Mouse (Mus musculus) liver, postnatal 0 days (tissue): Measurements from ENCODE around the gene Clpp. TPM values are rescaled to one million over a fixed set of nuclear protein-coding genes. Genes with fewer than 3 reads are reported as not detected.

Source experiments
- ATAC-seq: fragments of 200-750 bp; cut with Nextera tagmentation; 2 replicates; pipeline ENCODE4 v1.8.0; 2017; ENCODE audit warnings: mild to moderate bottlenecking, moderate library complexity
- DNase-seq: peaks from one replicate; pipeline ENCODE4 v3.0.0-alpha.2; 2016
- H3K27ac ChIP-seq: fragments of 300-500 bp; sonication (generic); 2 replicates; pipeline ENCODE4 v1.5.1; 2014; ENCODE audit warnings: antibody characterized with exemption, moderate library complexity, mild to moderate bottlenecking, low read depth
- H3K27me3 ChIP-seq: fragments of 300-500 bp; sonication (generic); 2 replicates; pipeline ENCODE4 v1.6.1; 2014; ENCODE audit warnings: low read length, control low read depth, mixed read lengths; ENCODE audit not compliant: insufficient read depth
- H3K36me3 ChIP-seq: fragments of 300-500 bp; sonication (generic); replicated peaks from 2 replicates; pipeline ENCODE4 v1.6.1; 2014; ENCODE audit warnings: mild to moderate bottlenecking, control low read depth, low read length, moderate library complexity, mixed read lengths; ENCODE audit not compliant: insufficient read depth
- H3K4me1 ChIP-seq: fragments of 300-500 bp; sonication (generic); 2 replicates; pipeline ENCODE4 v1.6.1; 2014; ENCODE audit warnings: antibody characterized with exemption, mild to moderate bottlenecking, control low read depth; ENCODE audit not compliant: insufficient read depth
- H3K4me2 ChIP-seq: fragments of 300-500 bp; sonication (generic); 2 replicates; pipeline ENCODE4 v1.6.1; 2014; ENCODE audit warnings: low read depth, mild to moderate bottlenecking, low read length, moderate library complexity, mixed read lengths
- H3K4me3 ChIP-seq: fragments of 300-500 bp; sonication (generic); 2 replicates; pipeline ENCODE4 v1.5.1; 2014; ENCODE audit warnings: low read depth, low read length
- H3K9ac ChIP-seq: fragments of 300-500 bp; sonication (generic); replicated peaks from 2 replicates; pipeline ENCODE4 v1.6.1; 2014; ENCODE audit warnings: mild to moderate bottlenecking, moderate library complexity
- H3K9me3 ChIP-seq: fragments of 300-500 bp; sonication (generic); 2 replicates; pipeline ENCODE4 v1.6.1; 2016; ENCODE audit warnings: mild to moderate bottlenecking, control low read depth, low read length, mixed read lengths
- CTCF ChIP-seq: sonication (generic); IDR thresholded peaks from 2 replicates; pipeline ENCODE4 v1.5.1; 2016; ENCODE audit warnings: antibody characterized with exemption, low read depth
- EP300 ChIP-seq: IDR thresholded peaks from 2 replicates; pipeline ENCODE4 v1.6.1; 2016; ENCODE audit warnings: antibody characterized with exemption, low read depth, mild to moderate bottlenecking
- WGBS: fragments of 180-500 bp; shearing (Covaris S2); extraction: QIAGEN DNeasy Blood & Tissue Kit; methylation state at CpG from one replicate; pipeline ENCODE4 v1.1.7; 2014; ENCODE audit not compliant: insufficient replicate concordance; 5-methylcytosine and 5-hydroxymethylcytosine counted together
- polyA plus RNA-seq: library from polyadenylated mRNA; unstranded; fragments of >200 nt; fragmentation: Nextera tagmentation; extraction: Ambion mirVana; gene quantifications from 2 replicates; pipeline ENCODE4 v1.2.1, GENCODE M21; 2015

Gene Clpp
- polyA plus RNA-seq, 1 experiment from 2014 or later, result 68.2 TPM

- Histone ChIP-seq H3K36me3 (no peaks in the 10 kb centered on the region), H3K4me3 (no peak overlapping the region), H3K27ac (no peak overlapping the region), H3K27me3 (0 out of 2 replicates have a peak, but pooled peaks cover under 1% of the 10 kb centered on the region), H3K4me1 (no peaks in the 10 kb centered on the region), H3K4me2 (no peak overlapping the region), H3K9me3 (no peaks in the 10 kb centered on the region), H3K9ac (no peak overlapping the region)
- no peak for DNase-seq
- no peak for ATAC-seq
- WGBS, result 75% methylated on average over 5 of the region's 5 CpGs
- no peak for TF ChIP-seq CTCF
- TF ChIP-seq EP300, result no peak
Measured at GRCm38 (mm10) chr17:56974708-56975240, 15.3 kb upstream of the Clpp start.

GRCm38 (mm10) chr17:56975391-56975790 is 14.7 kb upstream of the Clpp start:
- no peak overlapping the region for H3K4me3 ChIP-seq
- no peak overlapping the region for H3K27ac ChIP-seq
- WGBS, result 70% methylated on average over 3 of the region's 3 CpGs
- DNase-seq (no peak), ATAC-seq (no peak)
- H3K9ac ChIP-seq, result no peak overlapping the region
- H3K4me2 ChIP-seq, result no peak overlapping the region
- TF ChIP-seq CTCF, result no peak
- TF ChIP-seq EP300, result no peak
- H3K27me3 ChIP-seq, result no peaks in the 10 kb centered on the region
- no peaks in the 10 kb centered on the region for H3K4me1 ChIP-seq
- H3K9me3 ChIP-seq, result no peaks in the 10 kb centered on the region
- H3K36me3 ChIP-seq, result no peaks in the 10 kb centered on the region

- WGBS, result 69% methylated on average over 8 of the region's 8 CpGs
- Histone ChIP-seq H3K27ac (no peak overlapping the region), H3K27me3 (no peaks in the 10 kb centered on the region), H3K9ac (no peak overlapping the region), H3K36me3 (no peaks in the 10 kb centered on the region), H3K9me3 (no peaks in the 10 kb centered on the region), H3K4me3 (no peak overlapping the region), H3K4me1 (no peaks in the 10 kb centered on the region), H3K4me2 (no peak overlapping the region)
- ATAC-seq (no peak), DNase-seq (no peak)
- TF ChIP-seq EP300, result no peak
- TF ChIP-seq CTCF, result no peak
Measured at GRCm38 (mm10) chr17:56976531-56977390, 13.3 kb upstream of the Clpp start.

GRCm38 (mm10) chr17:56979524-56979923 is 10.6 kb upstream of the Clpp start:
- no peak overlapping the region for H3K9ac ChIP-seq
- ATAC-seq, result no peak
- H3K27me3 ChIP-seq, result no peaks in the 10 kb centered on the region
- WGBS, result 47% methylated on average over 6 of the region's 8 CpGs
- H3K4me3 ChIP-seq, result no peak overlapping the region
- no peaks in the 10 kb centered on the region for H3K9me3 ChIP-seq
- TF ChIP-seq CTCF (no peak), EP300 (no peak)
- DNase-seq, result no peak
- no peaks in the 10 kb centered on the region for H3K36me3 ChIP-seq
- H3K27ac ChIP-seq, result no peak overlapping the region
- H3K4me1 ChIP-seq, result no peaks in the 10 kb centered on the region
- no peak overlapping the region for H3K4me2 ChIP-seq

GRCm38 (mm10) chr17:56981049-56981448 is 9.1 kb upstream of the Clpp start:
- no peaks in the 10 kb centered on the region for H3K36me3 ChIP-seq
- no peak for DNase-seq
- WGBS, result 62% methylated on average over 7 of the region's 7 CpGs
- no peaks in the 10 kb centered on the region for H3K27me3 ChIP-seq
- H3K4me3 ChIP-seq, result no peak overlapping the region
- no peak overlapping the region for H3K27ac ChIP-seq
- ATAC-seq, result no peak
- H3K9ac ChIP-seq, result no peak overlapping the region
- TF ChIP-seq CTCF (no peak), EP300 (no peak)
- no peak overlapping the region for H3K4me2 ChIP-seq
- no peaks in the 10 kb centered on the region for H3K4me1 ChIP-seq
- no peaks in the 10 kb centered on the region for H3K9me3 ChIP-seq

GRCm38 (mm10) chr17:56982013-56982412 is 8.1 kb upstream of the Clpp start, which contains the start of gene Acer1:
TSS of gene Acer1 (minus strand) at chr17:56982126.
- H3K27ac ChIP-seq, result no peak within 1 kb of the TSS
- 69% methylated on average over 5 of the region's 5 CpGs for WGBS
- no peak within 1 kb of the TSS for H3K9ac ChIP-seq
- H3K27me3 ChIP-seq, result no peaks in the 10 kb centered on the region
- H3K36me3 ChIP-seq, result no peaks in the 10 kb centered on the region
- H3K4me2 ChIP-seq, result no peak within 1 kb of the TSS
- H3K9me3 ChIP-seq, result no peaks in the 10 kb centered on the region
- H3K4me1 ChIP-seq, result no peaks in the 10 kb centered on the region
- DNase-seq (no peak), ATAC-seq (no peak)
- no peak within 1 kb of the TSS for H3K4me3 ChIP-seq
- TF ChIP-seq CTCF (no peak), EP300 (no peak)
